Mouse (Mus musculus) limb, embryonic 15.5 days (tissue): ENCODE measurements around the gene Tmem252. TPM values are rescaled to one million over a fixed set of nuclear protein-coding genes. Genes with fewer than 3 reads are reported as not detected.

ENCODE experiments used
- polyA plus RNA-seq: library from polyadenylated mRNA; unstranded; fragments of >200 nt; fragmentation: Nextera tagmentation; extraction: Ambion mirVana; gene quantifications from 2 replicates; pipeline ENCODE4 v1.2.1, GENCODE M21; 2015

Tmem252 gene
- polyA plus RNA-seq, 1 experiment from 2014 or later, result 1.5 TPM

Other genes starting within 250 kb of the Tmem252 start
- 41.0 and 49.4 TPM in 2 replicates for gene Fam122a, start 196.7 kb upstream of the Tmem252 start, polyA plus RNA-seq
- gene Pip5k1b, start 118.1 kb upstream of the Tmem252 start, polyA plus RNA-seq, result 0.72 and 0.77 TPM in 2 replicates
- 2.2 and 2.6 TPM in 2 replicates for gene Pgm5, start 187.8 kb downstream of the Tmem252 start, polyA plus RNA-seq
- gene Gm10053, start 201.7 kb downstream of the Tmem252 start, polyA plus RNA-seq, result 162 and 186 TPM in 2 replicates
- gene Foxd4, start 227.2 kb downstream of the Tmem252 start, polyA plus RNA-seq, result not detected in 2 replicates